Mouse (Mus musculus): Measurements from ENCODE around the gene Cuedc2.
A peak's percentile ranks its signal among the peaks of the same experiment; 100 is the strongest.

Cuedc2 gene

GRCm38 (mm10) chr19:46338331-46338936 is at the start of gene Cuedc2:
Cuedc2 (minus strand) TSS chr19:46338702.
- peak; percentile 94 to 96 for DNase-seq (ENCODE audit: low spot score in 2 of 2)

DNA sequence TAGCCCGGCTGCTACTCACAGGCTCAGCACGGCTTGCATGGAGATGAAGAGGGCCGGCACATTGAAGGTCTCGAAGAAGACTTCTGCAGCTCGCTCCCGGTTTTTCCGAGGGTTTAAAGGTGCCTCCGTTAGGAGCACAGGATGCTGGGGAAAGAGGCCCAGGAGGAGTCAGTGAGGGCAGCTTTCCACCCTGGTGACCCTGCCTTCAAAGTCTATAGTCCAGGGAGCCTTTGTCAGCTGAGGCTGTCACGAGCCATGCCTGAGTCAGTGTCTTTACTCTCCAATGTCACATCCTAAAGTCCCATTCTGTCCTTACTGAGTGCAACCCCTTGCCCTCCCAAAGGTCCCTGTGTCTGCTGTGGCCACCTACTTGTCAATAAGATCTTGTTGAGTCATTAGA is 43.8 kb upstream of the Cuedc2 start:
- no peak for DNase-seq (ENCODE audit: low spot score in 2 of 2)

DNA sequence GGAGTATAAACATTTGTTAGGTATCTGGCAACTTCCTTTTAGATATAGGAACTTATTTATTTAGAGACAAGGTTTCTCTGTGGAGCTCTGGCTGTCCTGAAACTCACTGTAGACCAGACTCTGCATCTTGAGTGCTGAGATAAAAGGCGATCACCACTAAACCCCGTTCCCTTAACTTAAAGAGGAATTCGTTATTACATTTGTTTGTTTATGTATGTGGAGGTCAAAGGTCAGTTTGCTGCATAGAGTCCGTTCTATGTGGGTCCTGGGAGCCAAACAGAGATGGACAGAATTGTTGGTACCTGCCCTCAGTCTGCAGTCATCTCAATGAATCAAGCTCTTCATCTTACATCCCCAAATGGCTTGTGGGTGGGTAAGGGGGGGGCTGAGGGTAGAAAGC is 37.4 kb upstream of the Cuedc2 start:
- DNase-seq (ENCODE audit: low spot score in 2 of 2), result no peak

DNA sequence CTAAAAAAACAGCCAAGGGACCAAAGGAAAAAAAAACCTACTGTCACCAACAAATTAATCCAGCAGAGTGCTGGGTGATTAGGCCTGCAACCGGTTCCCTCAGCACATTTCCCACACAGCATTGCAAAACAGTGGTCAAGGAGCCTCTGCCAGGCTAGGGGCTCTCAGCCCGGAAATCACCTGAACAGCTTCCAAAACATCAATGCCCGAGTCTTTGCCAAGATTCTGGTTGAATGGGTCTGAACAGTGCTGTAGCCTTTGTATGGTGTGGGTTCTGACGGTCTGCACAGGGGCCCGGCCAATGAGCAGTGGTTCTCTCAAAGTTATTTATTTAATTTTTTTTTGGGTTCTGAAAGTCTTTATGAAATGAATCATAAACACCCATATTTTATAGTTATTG is 37.0 kb upstream of the Cuedc2 start:
- peak in 1 of 2 experiments; percentile 31 for DNase-seq (ENCODE audit: low spot score in 2 of 2)

GRCm38 (mm10) chr19:46374477-46375088 is 36.1 kb upstream of the Cuedc2 start:
- no peak for DNase-seq (ENCODE audit: low spot score in 2 of 2)

- peak in 1 of 2 experiments; percentile 52 for DNase-seq (ENCODE audit: low spot score in 2 of 2)
Measured at GRCm38 (mm10) chr19:46369204-46369603, 30.7 kb upstream of the Cuedc2 start.

DNA sequence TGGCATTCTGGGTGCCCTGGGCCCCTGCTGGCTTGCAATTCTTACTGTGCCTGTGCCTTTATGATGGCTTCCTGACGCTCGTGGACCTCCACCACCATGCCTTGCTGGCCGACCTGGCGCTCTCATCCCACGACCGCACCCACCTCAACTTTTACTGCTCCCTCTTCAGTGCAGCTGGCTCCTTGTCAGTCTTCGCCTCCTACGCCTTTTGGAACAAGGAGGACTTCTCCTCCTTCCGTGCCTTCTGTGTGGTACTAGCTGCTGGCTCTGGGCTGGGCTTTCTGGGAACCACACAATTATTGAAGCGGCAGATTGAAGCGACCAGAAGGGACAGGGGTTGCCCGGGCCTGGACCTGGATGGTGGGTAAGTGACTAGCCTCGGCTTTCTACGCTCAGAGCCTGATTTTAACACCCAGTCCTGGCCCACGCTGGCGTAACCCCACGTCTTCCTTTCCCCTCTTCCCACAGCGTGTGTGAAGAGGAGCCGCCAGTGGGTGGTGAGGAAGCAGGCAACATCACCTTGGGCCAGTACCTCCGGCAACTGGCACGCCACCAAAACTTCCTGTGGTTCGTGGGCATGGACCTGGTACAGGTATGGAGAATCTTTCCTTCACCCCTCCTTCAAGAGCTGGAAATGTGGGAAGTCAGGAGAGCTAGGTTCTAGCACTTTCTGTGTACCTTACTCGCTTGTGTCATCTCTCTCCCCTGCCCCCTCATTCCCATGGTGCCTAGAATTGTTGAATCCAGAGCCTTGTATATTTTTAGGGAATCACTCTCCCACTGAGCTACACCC is 29.5 kb upstream of the Cuedc2 start:
- DNase-seq (ENCODE audit: low spot score in 2 of 2), result no peak

GRCm38 (mm10) chr19:46363294-46364009 is 24.9 kb upstream of the Cuedc2 start:
- no peak for DNase-seq (ENCODE audit: low spot score in 2 of 2)

GRCm38 (mm10) chr19:46362104-46362503 is 23.6 kb upstream of the Cuedc2 start:
- no peak for DNase-seq (ENCODE audit: low spot score in 2 of 2)

- DNase-seq (ENCODE audit: low spot score in 2 of 2), result no peak
Measured at GRCm38 (mm10) chr19:46358381-46358780, 19.9 kb upstream of the Cuedc2 start.

DNA sequence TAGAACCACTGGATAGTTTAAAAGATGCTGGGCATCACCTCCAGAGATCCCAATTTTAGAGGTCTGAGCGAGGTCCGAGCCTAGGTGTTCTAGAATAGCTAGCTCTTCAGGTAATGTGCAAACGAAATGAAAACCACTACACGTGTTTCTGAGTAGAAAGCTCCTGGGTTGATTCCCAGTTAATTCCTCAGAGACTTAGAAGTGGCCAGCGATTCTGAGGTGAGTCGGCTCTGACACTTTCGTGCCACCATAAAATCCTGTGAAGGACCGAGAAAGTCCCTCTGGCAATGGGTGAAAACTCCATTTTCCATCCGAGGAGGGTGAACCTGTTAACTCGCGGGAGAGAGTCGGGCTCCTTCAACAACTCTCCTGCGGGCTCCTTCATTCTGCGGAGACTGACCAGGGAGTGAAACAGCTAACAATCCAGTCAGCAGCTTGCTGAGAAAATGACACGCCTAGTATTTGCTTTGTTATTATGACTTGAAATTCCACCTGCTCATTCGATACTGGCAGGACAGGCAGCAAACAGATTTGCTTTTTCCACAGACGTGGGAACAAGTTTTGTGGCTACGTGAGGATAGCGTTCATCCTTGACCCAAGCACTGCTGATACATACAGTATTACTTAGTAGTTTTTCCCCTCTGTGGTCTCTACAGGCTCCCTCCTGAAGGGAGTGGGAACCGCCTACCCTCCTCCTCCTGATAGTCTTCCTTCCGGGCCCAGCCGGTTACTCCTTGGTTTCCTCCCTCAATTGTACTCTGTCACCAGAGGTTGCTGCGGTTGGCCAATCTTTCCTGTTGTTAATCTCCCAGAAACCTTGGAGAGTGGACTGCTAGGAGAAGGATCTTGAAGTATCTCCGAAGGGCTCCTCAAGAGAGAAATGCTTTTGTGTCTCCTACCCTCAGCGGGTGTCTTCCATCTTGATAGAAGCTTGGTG is 19.1 kb upstream of the Cuedc2 start:
- no peak for DNase-seq (ENCODE audit: low spot score in 2 of 2)

- DNase-seq (ENCODE audit: low spot score in 2 of 2), result peak; percentile 88
Measured at GRCm38 (mm10) chr19:46356701-46357138, 18.2 kb upstream of the Cuedc2 start.

- no peak for DNase-seq (ENCODE audit: low spot score in 2 of 2)
Measured at GRCm38 (mm10) chr19:46350168-46350932, 11.8 kb upstream of the Cuedc2 start, which contains the start of gene 2310034G01Rik. 2310034G01Rik (minus strand) TSS chr19:46350302.

DNA sequence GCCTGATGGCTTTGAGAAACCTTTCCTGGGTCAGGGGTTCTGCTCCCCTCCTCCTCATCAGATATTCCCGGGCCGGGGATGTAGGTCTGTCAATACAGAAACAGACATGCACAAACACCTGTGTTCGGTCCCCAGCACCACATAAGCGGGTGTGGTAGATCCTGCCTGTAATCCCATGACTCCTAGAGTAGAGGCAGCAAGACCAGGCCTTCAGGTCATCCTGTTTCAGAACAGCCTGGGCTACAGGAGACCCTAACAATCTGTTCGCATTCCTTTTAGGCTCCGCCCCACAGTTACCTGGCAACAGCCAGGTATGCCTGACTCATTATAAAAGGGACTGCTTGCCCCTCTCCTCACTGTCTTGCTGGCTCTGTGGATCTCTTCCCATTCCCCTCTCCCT is 11.0 kb upstream of the Cuedc2 start:
- no peak for DNase-seq (ENCODE audit: low spot score in 2 of 2)

DNA sequence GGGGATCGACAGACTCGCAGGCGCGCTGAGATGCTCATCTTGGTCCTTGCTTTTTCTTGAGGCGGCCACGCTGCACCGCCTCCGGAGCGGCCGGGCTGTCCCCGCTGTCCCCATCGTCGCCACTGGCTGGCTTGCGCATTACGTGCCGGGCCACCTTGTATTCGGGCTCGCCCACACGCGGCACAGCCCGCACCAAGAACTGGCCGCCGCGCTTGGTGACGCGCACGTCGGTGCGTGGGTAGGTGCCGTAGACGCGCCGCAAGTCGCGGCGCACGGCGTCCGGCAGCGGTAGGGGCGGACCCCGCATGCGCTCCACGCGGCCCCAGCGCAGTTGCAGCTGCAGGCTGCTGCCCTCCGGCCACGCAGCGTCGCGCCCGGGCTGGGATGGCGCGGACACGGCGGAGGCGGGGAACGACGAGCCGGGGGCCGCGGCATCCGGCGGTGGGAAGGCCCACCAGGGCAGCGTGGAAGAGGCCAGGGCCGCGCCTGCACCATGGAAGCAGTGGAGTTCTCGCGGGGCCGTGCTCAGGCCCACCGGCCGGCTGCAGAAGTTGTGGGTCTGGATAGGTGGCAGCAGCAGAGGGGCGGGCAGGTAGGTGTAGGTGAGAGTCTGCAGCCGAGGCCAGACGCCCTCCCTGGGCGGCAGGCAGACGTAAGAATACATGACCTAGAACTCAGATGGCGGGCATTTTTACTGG is 10.4 kb upstream of the Cuedc2 start:
- DNase-seq (ENCODE audit: low spot score in 2 of 2), result peak; percentile 84 to 87

DNA sequence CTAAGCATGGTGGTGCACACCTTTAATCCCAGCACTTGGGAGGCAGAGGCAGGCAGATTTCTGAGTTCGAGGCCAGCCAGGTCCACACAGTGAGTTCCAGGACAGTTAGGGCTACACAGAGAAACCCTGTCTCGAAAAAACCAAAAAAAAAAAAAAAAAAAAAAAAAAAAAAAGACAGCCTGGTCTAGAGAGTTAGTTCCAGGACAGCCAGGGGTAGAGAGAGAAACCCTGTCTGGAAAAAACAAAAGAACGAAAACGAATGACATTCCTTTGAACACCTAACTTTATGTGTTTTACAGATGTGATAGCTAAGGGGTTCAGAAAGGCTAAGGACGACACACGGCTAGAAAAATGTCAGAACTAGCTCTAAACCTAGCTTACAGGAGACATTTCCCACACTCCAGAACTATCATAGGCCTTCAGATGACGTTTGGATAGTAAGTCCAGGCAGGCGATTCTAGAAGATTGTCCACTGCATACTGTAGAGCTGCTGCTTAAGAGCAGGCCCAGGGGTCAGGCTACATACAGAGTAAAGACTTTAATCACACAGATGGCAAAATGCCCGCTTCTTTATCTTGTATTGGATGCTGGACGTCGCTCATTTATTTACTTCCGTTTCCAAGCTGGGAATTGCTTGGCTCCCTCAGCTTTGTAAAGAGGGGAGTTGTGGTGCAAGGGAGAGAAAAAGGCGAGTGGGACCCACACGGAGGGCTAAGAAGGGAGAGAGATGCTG is 9.6 kb upstream of the Cuedc2 start:
- no peak for DNase-seq (ENCODE audit: low spot score in 2 of 2)

- no peak for DNase-seq (ENCODE audit: low spot score in 2 of 2)
Measured at GRCm38 (mm10) chr19:46347146-46347545, 8.6 kb upstream of the Cuedc2 start.

DNA sequence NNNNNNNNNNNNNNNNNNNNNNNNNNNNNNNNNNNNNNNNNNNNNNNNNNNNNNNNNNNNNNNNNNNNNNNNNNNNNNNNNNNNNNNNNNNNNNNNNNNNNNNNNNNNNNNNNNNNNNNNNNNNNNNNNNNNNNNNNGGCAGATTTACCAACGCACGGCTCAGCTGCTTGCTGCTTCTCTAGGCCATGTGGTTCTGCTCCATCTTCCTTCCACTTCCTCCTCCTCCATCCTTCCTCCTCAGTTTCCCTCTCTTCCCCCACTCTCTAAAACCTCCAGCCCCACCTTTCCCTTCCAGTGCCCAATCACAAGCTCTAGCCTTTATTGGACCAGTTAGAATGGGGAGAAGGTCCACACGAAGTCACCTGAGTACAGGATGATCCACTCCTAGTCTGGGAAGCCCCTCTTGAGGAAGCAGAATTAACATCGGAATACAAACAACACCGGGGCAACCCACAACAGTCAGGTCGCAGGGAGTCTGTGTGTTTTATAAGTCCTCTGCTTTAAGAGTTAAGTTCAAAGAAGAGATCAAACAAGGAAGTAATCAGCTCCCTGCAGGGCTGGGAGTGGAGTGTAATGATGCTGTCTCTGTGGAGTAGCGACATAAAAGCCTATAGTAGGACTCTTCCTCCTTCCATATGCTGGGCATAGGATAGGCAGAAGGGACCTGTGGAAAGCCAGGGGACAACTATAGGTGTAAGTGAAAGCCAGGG is 6.4 kb upstream of the Cuedc2 start:
- DNase-seq (ENCODE audit: low spot score in 2 of 2), result no peak
